Mouse (Mus musculus) heart, embryonic 14.5 days (tissue): ENCODE results near the gene Snx11. TPM values are rescaled to one million over a fixed set of nuclear protein-coding genes. Genes with fewer than 3 reads are reported as not detected.

Experiments used
- ATAC-seq: fragments of 200-750 bp; cut with Nextera tagmentation; 2 replicates; pipeline ENCODE4 v1.8.0; 2017; ENCODE audit warnings: low read depth, moderate TSS enrichment; ENCODE audit not compliant: insufficient number of reproducible peaks, insufficient read depth, low FRiP score
- H3K27ac ChIP-seq, 2 experiments: fragments of 200-500 bp in 1 of 2; fragments of 300-500 bp in 1 of 2; sonication (generic) in 1 of 2; replicated peaks in 1 of 2; 2 replicates each; pipeline ENCODE4 v1.5.1; 2012 to 2014; ENCODE audit warnings: low read depth in 2 of 2, low read length in 2 of 2, control low read depth in 1 of 2, mild to moderate bottlenecking in 1 of 2, mixed read lengths in 1 of 2; ENCODE audit not compliant: control insufficient read depth in 1 of 2, insufficient read depth in 1 of 2
- H3K27me3 ChIP-seq: fragments of 300-500 bp; sonication (generic); 2 replicates; pipeline ENCODE4 v1.6.1; 2014; ENCODE audit warnings: mild to moderate bottlenecking, low read length, control low read depth; ENCODE audit not compliant: control insufficient read depth, insufficient read depth
- H3K36me3 ChIP-seq: fragments of 300-500 bp; sonication (generic); 2 replicates; pipeline ENCODE4 v1.6.1; 2014; ENCODE audit warnings: mild to moderate bottlenecking, control low read depth, low read length, mixed read lengths; ENCODE audit not compliant: control insufficient read depth, insufficient read depth
- H3K4me1 ChIP-seq, 2 experiments: fragments of 200-500 bp in 1 of 2; fragments of 300-500 bp in 1 of 2; sonication (generic) in 1 of 2; 2 replicates each; pipeline ENCODE4 v1.6.1; 2012 to 2014; ENCODE audit warnings: low read length in 2 of 2, control low read depth in 1 of 2, mixed read lengths in 1 of 2; ENCODE audit not compliant: control insufficient read depth in 2 of 2, insufficient read depth in 2 of 2
- H3K4me2 ChIP-seq: fragments of 300-500 bp; sonication (generic); 2 replicates; pipeline ENCODE4 v1.6.1; 2014; ENCODE audit warnings: mild to moderate bottlenecking, low read length
- H3K4me3 ChIP-seq, 2 experiments: fragments of 200-500 bp in 1 of 2; fragments of 300-500 bp in 1 of 2; sonication (generic) in 1 of 2; 2 replicates each; pipeline ENCODE4 v1.5.1; 2012 to 2014; ENCODE audit warnings: low read length in 2 of 2, mild to moderate bottlenecking in 2 of 2, control low read depth in 1 of 2, low read depth in 1 of 2, moderate library complexity in 1 of 2; ENCODE audit not compliant: control insufficient read depth in 1 of 2, insufficient read depth in 1 of 2
- H3K9ac ChIP-seq: fragments of 300-500 bp; sonication (generic); 2 replicates; pipeline ENCODE4 v1.6.1; 2014; ENCODE audit warnings: mild to moderate bottlenecking, low read length
- H3K9me3 ChIP-seq: fragments of 300-500 bp; sonication (generic); 2 replicates; pipeline ENCODE4 v1.6.1; 2016; ENCODE audit warnings: low read length, control low read depth; ENCODE audit not compliant: control insufficient read depth
- WGBS: fragments of 180-500 bp; shearing (Covaris S2); extraction: QIAGEN DNeasy Blood & Tissue Kit; methylation state at CpG from one replicate; pipeline ENCODE4 v1.1.7; 2014; 5-methylcytosine and 5-hydroxymethylcytosine counted together
- polyA plus RNA-seq: library from polyadenylated mRNA; unstranded; fragments of >200 nt; fragmentation: Nextera tagmentation; extraction: Ambion mirVana; gene quantifications from 2 replicates; pipeline ENCODE4 v1.2.1, GENCODE M21; 2014

Gene Snx11
- polyA plus RNA-seq, 1 experiment from 2014 or later: 6.1 TPM

- 88% methylated on average over 10 of the region's 10 CpGs for WGBS
- Histone ChIP-seq H3K9me3 (no peaks in the 10 kb centered on the region), H3K36me3 (peaks cover 68% of the 10 kb centered on the region), H3K4me1 (peaks cover 28 to 45% of the 10 kb centered on the region in 2 experiments), H3K9ac (no peak overlapping the region), H3K4me2 (no peak overlapping the region), H3K4me3 (no peak overlapping the region), H3K27me3 (no peaks in the 10 kb centered on the region), H3K27ac (no peak overlapping the region)
- ATAC-seq: no peak
Observed at GRCm38 (mm10) chr11:96821956-96822355, 44.6 kb upstream of the Snx11 start.

DNA sequence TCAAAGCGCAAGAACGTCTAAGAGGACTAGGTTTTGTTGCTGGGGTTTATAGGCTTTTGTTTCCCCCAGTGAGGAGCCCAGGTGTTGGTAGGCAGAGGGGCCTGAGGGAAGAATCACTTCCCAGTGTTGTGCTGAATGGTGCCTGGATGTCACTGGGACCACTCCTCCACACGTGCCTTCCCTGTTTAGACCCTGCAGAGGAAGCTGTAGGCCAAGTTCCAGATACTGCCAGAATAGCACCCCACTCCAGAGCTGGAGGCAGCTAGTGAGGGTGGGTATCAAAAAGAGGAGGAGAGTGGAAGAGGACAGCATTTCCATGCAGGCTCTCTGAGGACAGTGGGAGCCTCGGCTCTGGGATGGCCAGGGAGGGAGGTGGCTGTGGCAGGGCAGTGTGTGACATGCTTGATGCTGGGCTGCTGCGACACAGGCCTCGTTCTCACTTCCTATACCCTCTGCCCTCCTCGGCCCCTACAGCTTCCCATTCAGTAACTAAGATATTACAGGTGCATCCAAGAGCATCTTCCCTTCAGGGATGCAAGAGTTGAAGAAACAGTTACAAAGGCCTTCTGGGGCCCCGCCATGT lies 40.9 kb upstream of the Snx11 start:
- Histone ChIP-seq H3K9me3 (no peaks in the 10 kb centered on the region), H3K4me3 (no peak overlapping the region), H3K4me1 (peaks cover 2 to 11% of the 10 kb centered on the region in 2 experiments; a peak in 3 of 4 replicates), H3K9ac (no peak overlapping the region), H3K4me2 (no peak overlapping the region), H3K36me3 (peaks cover 95% of the 10 kb centered on the region), H3K27me3 (no peaks in the 10 kb centered on the region), H3K27ac (no peak overlapping the region)
- 82% methylated on average over 8 of the region's 8 CpGs for WGBS
- no peak for ATAC-seq

DNA sequence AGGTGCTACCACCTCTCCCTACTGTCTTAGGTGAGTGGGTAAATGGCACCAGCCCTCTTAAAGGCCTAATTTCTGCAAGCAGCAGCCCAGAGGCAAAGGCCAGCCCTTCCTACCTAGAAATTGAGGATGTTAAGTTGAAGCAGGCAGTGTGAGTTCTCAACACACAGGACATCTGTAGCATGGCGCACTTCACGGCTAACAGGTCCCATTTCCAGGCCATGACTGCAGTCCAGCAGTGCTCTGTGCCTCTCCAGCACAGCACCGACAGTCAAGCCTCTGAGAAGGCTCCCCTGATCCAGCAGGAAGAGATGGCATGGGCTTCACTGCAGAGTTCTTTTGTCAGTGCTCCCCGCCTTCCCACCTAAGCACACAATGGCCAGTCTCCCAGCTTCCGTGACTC lies 39.6 kb upstream of the Snx11 start:
- WGBS: 90% methylated on average over 5 of the region's 5 CpGs

GRCm38 (mm10) chr11:96816494-96816893 lies 39.1 kb upstream of the Snx11 start:
- Histone ChIP-seq H3K9me3 (no peaks in the 10 kb centered on the region), H3K4me3 (no peak overlapping the region), H3K4me2 (no peak overlapping the region), H3K4me1 (no peaks in the 10 kb centered on the region), H3K27me3 (no peaks in the 10 kb centered on the region), H3K27ac (no peak overlapping the region), H3K36me3 (peaks cover 99% of the 10 kb centered on the region), H3K9ac (no peak overlapping the region)
- no peak for ATAC-seq
- WGBS: 91% methylated on average over 1 of the region's 1 CpGs

More for the DNA sequence above, 39.6 kb upstream of the Snx11 start:
- Histone ChIP-seq H3K36me3 (peaks cover 99% of the 10 kb centered on the region), H3K9ac (no peak overlapping the region), H3K4me3 (no peak overlapping the region), H3K27ac (no peak overlapping the region), H3K9me3 (no peaks in the 10 kb centered on the region), H3K4me2 (no peak overlapping the region), H3K4me1 (no peaks in the 10 kb centered on the region), H3K27me3 (no peaks in the 10 kb centered on the region)
- no peak for ATAC-seq

DNA sequence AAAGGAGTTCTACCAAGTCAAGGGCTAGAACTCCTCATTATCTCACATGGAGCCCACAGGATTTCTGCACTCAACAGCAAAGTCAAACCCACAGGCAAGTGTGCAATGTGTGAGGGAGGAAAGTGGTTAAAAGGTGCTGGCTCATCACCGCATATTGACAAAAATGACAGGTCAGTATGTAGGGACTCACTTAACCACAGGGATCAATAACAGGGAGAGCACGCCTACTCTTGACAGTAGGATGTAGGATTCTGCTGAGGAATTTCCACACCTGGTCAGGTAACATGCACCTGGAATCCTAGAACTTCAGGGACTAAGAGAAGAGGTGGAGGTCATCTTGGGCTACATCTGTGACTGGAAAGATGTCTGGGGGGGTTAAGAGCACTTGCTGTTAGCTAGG lies 38.5 kb upstream of the Snx11 start:
- no peaks in the 10 kb centered on the region for H3K9me3 ChIP-seq
- no peak overlapping the region for H3K4me2 ChIP-seq
- no peak for ATAC-seq
- 97% methylated on average over 2 of the region's 2 CpGs for WGBS
- no peak overlapping the region for H3K4me3 ChIP-seq
- no peaks in the 10 kb centered on the region for H3K27me3 ChIP-seq
- no peaks in the 10 kb centered on the region for H3K4me1 ChIP-seq
- no peak overlapping the region for H3K27ac ChIP-seq
- no peak overlapping the region for H3K9ac ChIP-seq
- peaks cover 99% of the 10 kb centered on the region for H3K36me3 ChIP-seq

DNA sequence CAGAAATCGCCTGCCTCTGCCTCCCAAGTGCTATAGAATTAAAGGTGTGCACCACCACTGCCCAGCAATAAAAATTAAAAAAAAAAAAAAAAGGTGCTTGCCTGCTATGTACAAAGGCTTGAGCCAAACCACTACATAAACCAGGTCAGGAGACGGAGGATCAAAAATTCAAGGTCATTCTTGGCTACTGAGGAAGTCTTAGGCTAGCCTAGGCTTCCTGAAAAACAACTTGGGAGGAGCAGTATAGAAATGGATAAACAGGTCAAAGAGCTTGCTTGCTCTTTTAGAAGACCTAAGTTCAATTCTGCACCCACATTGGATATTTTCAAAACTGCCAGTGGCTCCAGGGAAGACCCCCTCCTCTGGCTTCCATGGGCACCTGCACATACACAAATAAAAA lies 37.1 kb upstream of the Snx11 start:
- no peaks in the 10 kb centered on the region for H3K27me3 ChIP-seq
- WGBS: 82% methylated on average over 2 of the region's 2 CpGs
- ATAC-seq: no peak
- no peak overlapping the region for H3K27ac ChIP-seq
- H3K4me2 ChIP-seq: no peak overlapping the region
- no peaks in the 10 kb centered on the region for H3K9me3 ChIP-seq
- H3K9ac ChIP-seq: no peak overlapping the region
- H3K4me3 ChIP-seq: no peak overlapping the region
- H3K36me3 ChIP-seq: peaks cover 99% of the 10 kb centered on the region
- H3K4me1 ChIP-seq: no peaks in the 10 kb centered on the region

GRCm38 (mm10) chr11:96813920-96814319 lies 36.6 kb upstream of the Snx11 start:
- Histone ChIP-seq H3K9ac (no peak overlapping the region), H3K4me3 (no peak overlapping the region), H3K27ac (no peak overlapping the region), H3K36me3 (peaks cover 99% of the 10 kb centered on the region), H3K4me2 (no peak overlapping the region), H3K4me1 (no peaks in the 10 kb centered on the region), H3K9me3 (no peaks in the 10 kb centered on the region), H3K27me3 (no peaks in the 10 kb centered on the region)
- ATAC-seq: no peak
- WGBS: 84% methylated on average over 5 of the region's 5 CpGs

DNA sequence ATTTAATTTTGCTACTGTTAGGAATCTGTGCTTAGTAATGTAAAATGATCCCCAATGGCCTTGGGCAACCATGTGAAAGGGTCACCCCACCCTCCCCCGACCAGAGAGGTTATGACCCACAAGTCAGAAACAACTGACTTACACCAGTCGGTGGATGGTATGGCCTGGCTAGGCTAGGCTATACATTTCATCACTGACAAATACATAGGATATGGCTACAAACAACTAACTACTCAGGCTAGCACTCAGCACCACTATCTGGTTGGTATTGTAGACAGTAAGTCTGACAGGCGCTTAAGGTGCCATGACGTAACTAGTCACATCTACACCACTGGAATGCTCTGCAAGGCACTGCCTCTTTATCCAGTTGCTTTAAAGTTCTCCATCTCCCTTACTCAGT lies 36.1 kb upstream of the Snx11 start:
- ATAC-seq: no peak
- H3K4me2 ChIP-seq: no peak overlapping the region
- no peaks in the 10 kb centered on the region for H3K9me3 ChIP-seq
- H3K27me3 ChIP-seq: no peaks in the 10 kb centered on the region
- H3K4me1 ChIP-seq: no peaks in the 10 kb centered on the region
- H3K9ac ChIP-seq: no peak overlapping the region
- H3K27ac ChIP-seq: no peak overlapping the region
- WGBS: 87% methylated on average over 4 of the region's 4 CpGs
- no peak overlapping the region for H3K4me3 ChIP-seq
- H3K36me3 ChIP-seq: peaks cover 99% of the 10 kb centered on the region
